Mouse (Mus musculus) stomach, embryonic 16.5 days (tissue): ENCODE measurements around the gene Gabpb2. TPM values are rescaled to one million over a fixed set of nuclear protein-coding genes. Genes with fewer than 3 reads are reported as not detected.
"Not testable (repeated sequence)": the region's sequence is repeated elsewhere in the genome, so short reads cannot be mapped to it uniquely, and the experiment has no call there.

Experiments used
- ATAC-seq: fragments of 200-750 bp; cut with Nextera tagmentation; 2 replicates; pipeline ENCODE4 v1.8.0; 2017; ENCODE audit warnings: moderate number of reproducible peaks, moderate TSS enrichment; ENCODE audit not compliant: insufficient read depth, low FRiP score
- H3K27ac ChIP-seq: fragments of 300-500 bp; sonication (generic); 2 replicates; pipeline ENCODE4 v1.5.1; 2014; ENCODE audit warnings: low read length
- H3K27me3 ChIP-seq: fragments of 300-500 bp; sonication (generic); 2 replicates; pipeline ENCODE4 v1.6.1; 2014; ENCODE audit warnings: low read length, control low read depth, mixed read lengths; ENCODE audit not compliant: control insufficient read depth, insufficient read depth
- H3K36me3 ChIP-seq: fragments of 300-500 bp; sonication (generic); 2 replicates; pipeline ENCODE4 v1.6.1; 2014; ENCODE audit warnings: low read length; ENCODE audit not compliant: control insufficient read depth, insufficient read depth
- H3K4me1 ChIP-seq: fragments of 300-500 bp; sonication (generic); 2 replicates; pipeline ENCODE4 v1.6.1; 2014; ENCODE audit warnings: low read length, control low read depth, mixed read lengths; ENCODE audit not compliant: control insufficient read depth, insufficient read depth
- H3K4me2 ChIP-seq: fragments of 300-500 bp; sonication (generic); 2 replicates; pipeline ENCODE4 v1.6.1; 2014; ENCODE audit warnings: low read depth, low read length, mixed read lengths
- H3K4me3 ChIP-seq: fragments of 300-500 bp; sonication (generic); replicated peaks from 2 replicates; pipeline ENCODE4 v1.5.1; 2014; ENCODE audit warnings: mild to moderate bottlenecking, low read length
- H3K9ac ChIP-seq: fragments of 300-500 bp; sonication (generic); 2 replicates; pipeline ENCODE4 v1.6.1; 2014; ENCODE audit warnings: low read length
- H3K9me3 ChIP-seq: fragments of 300-500 bp; sonication (generic); replicated peaks from 2 replicates; pipeline ENCODE4 v1.6.1; 2016; ENCODE audit warnings: low read length, control low read depth; ENCODE audit not compliant: control insufficient read depth
- WGBS: fragments of 180-500 bp; shearing (Covaris S2); extraction: QIAGEN DNeasy Blood & Tissue Kit; methylation state at CpG from one replicate; pipeline ENCODE4 v1.1.7; 2014; 5-methylcytosine and 5-hydroxymethylcytosine counted together
- microRNA-seq: library from miRNA; unstranded; fragments of <30 nt; microRNA quantifications from one replicate; pipeline ENCODE4, GENCODE M21; 2016
- polyA plus RNA-seq: library from polyadenylated mRNA; unstranded; fragments of >200 nt; fragmentation: Nextera tagmentation; extraction: Ambion mirVana; gene quantifications from 2 replicates; pipeline ENCODE4 v1.2.1, GENCODE M21; 2015

Gabpb2 gene
- polyA plus RNA-seq, 1 experiment from 2014 or later: 10.9 TPM

GRCm38 (mm10) chr3:95132389-95132788 lies 85.3 kb downstream of the Gabpb2 start:
- H3K27me3 ChIP-seq, ATAC-seq, H3K27ac ChIP-seq, H3K4me2 ChIP-seq, H3K36me3 ChIP-seq, H3K9ac ChIP-seq, H3K9me3 ChIP-seq, H3K4me3 ChIP-seq: not testable (repeated sequence)
- peaks cover 12% of the 10 kb centered on the region for H3K4me1 ChIP-seq
- 93% methylated on average over 2 of the region's 2 CpGs for WGBS

Small RNA genes lying within 50 kb of the gene (microRNA-seq; reads per million reads assigned to microRNA genes)
- not detected for gene Mir8099-1

Other genes starting within 250 kb of the Gabpb2 start
- 17.5 and 24.0 TPM in 2 replicates for gene Pi4kb, start 243.2 kb downstream of the Gabpb2 start, polyA plus RNA-seq
- gene Zfp687, start 202.5 kb downstream of the Gabpb2 start, polyA plus RNA-seq: 20.4 and 22.6 TPM in 2 replicates
- 218 TPM in 2 replicates for gene Psmd4, start 175.3 kb downstream of the Gabpb2 start, polyA plus RNA-seq
- 18.6 and 19.0 TPM in 2 replicates for gene Pip5k1a, start 111.0 kb downstream of the Gabpb2 start, polyA plus RNA-seq
- 102 and 123 TPM in 2 replicates for gene Vps72, start 106.9 kb downstream of the Gabpb2 start, polyA plus RNA-seq
- gene Tmod4, start 93.4 kb downstream of the Gabpb2 start, polyA plus RNA-seq: 2.2 and 7.3 TPM in 2 replicates
- gene Scnm1, start 83.9 kb downstream of the Gabpb2 start, polyA plus RNA-seq: 55.8 and 58.2 TPM in 2 replicates
- gene Lysmd1, start 83.8 kb downstream of the Gabpb2 start, polyA plus RNA-seq: 13.7 and 14.5 TPM in 2 replicates
- 5.4 and 6.5 TPM in 2 replicates for gene Tnfaip8l2, start 75.6 kb downstream of the Gabpb2 start, polyA plus RNA-seq
- gene Sema6c, start 57.5 kb downstream of the Gabpb2 start, polyA plus RNA-seq: 1.5 and 2.6 TPM in 2 replicates
- 105 and 118 TPM in 2 replicates for gene Cdc42se1, start 10.8 kb upstream of the Gabpb2 start, polyA plus RNA-seq
- gene Mllt11, start 14.3 kb upstream of the Gabpb2 start, polyA plus RNA-seq: 16.2 and 16.6 TPM in 2 replicates
- gene Gm128, start 23.7 kb upstream of the Gabpb2 start, polyA plus RNA-seq: 0.25 and 0.52 TPM in 2 replicates
- 9.2 and 11.6 TPM in 2 replicates for gene Bnipl, start 33.3 kb upstream of the Gabpb2 start, polyA plus RNA-seq
- gene Mindy1, start 63.4 kb upstream of the Gabpb2 start, polyA plus RNA-seq: 54.6 and 62.0 TPM in 2 replicates
- 18.9 and 21.2 TPM in 2 replicates for gene Prune1, start 64.2 kb upstream of the Gabpb2 start, polyA plus RNA-seq
- gene Anxa9, start 89.3 kb upstream of the Gabpb2 start, polyA plus RNA-seq: 6.8 and 13.2 TPM in 2 replicates
- 148 and 155 TPM in 2 replicates for gene Cers2, start 96.9 kb upstream of the Gabpb2 start, polyA plus RNA-seq
- 35.2 and 36.9 TPM in 2 replicates for gene Setdb1, start 139.3 kb upstream of the Gabpb2 start, polyA plus RNA-seq
- gene 4930558C23Rik, start 184.9 kb upstream of the Gabpb2 start, polyA plus RNA-seq: 0.63 TPM in 1 of 2 replicates, not detected in the other
- 46.5 and 47.8 TPM in 2 replicates for gene Arnt, start 216.5 kb upstream of the Gabpb2 start, polyA plus RNA-seq